Mouse (Mus musculus) frontal cortex, adult (tissue): Measurements from ENCODE around the gene Vmn2r47.
"Not testable (repeated sequence)": the region's sequence is repeated elsewhere in the genome, so short reads cannot be mapped to it uniquely, and the experiment has no call there.

Source experiments
- ATAC-seq: cut with Nextera tagmentation; 2 replicates; pipeline ENCODE4 v1.9.2; 2017; ENCODE audit warnings: mild to moderate bottlenecking, moderate library complexity, mixed read lengths; ENCODE audit not compliant: low TSS enrichment

The Vmn2r47 gene

DNA sequence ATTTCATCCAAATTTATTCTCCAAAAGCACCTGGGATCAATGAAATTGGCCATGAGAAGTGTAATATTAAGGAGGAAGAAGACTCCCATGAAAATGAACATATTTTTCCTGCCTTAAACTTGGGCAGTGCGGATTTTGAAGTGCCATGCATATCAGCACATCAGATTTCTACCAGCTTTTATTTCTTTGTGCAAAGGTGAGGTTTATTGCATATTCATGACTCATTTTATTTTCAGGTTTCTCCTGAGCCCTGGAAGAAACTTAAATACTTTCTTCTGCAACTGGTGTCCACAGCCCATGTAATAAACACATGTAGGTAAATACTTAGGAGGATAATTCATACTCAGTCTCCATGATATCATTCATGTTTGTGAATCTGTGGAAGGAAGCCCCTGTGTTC, at the start of gene Vmn2r47:
Vmn2r47 (minus strand) TSS at position 101 of the 400 bp plus-strand sequence.
- not testable (repeated sequence) for ATAC-seq

GRCm38 (mm10) chr7:9770471-9770870, 70.7 kb downstream of the Vmn2r47 start, which contains the start of gene Vmn2r46:
Gene Vmn2r46, minus strand, starts transcription at chr7:9770571.
- ATAC-seq: not testable (repeated sequence)
